Mouse (Mus musculus): ENCODE measurements around the gene Ptprc.

The Ptprc gene

GRCm38 (mm10) chr1:138029649-138030048 is 145.9 kb downstream of the Ptprc start:
- DNase-seq = no peak

DNA sequence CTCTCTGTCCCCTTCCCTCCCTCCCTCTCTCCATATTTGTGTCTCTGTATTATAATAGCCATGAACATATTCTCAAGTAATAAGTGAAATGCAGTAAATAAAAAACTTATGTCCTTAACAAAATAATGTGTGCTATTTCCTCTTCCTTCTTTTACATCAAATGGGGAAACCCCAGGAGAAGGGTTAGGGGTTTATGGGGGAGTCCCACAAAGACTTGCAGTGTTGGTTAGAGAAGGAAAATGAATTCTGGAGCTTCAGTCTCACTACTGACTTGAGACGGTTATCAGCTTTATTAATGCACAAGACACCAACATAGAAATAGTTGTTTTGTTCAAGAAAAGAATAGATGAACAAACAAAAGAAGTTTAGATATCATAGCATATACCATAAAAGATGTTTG is 150.2 kb downstream of the Ptprc start:
- DNase-seq = no peak

GRCm38 (mm10) chr1:138023601-138024000 is 151.9 kb downstream of the Ptprc start:
- DNase-seq = no peak

DNA sequence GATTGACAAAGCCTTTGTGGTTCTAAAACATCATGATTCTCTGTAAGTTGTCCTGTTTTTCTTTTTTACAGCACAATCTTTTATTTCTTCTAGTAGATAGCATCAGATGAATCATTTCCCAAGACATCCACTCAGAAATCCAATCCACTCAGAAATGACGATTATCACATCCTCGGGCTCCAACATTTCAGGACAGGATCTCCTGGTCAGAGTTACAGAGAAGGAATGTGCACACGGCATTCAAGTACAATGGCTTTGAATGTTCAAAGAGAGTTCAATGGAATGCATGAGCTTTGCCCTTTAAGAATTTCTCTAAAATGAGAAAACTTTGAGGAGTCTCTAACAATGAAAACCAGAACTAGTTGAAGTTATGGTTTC is 152.6 kb downstream of the Ptprc start:
- DNase-seq = no peak

DNA sequence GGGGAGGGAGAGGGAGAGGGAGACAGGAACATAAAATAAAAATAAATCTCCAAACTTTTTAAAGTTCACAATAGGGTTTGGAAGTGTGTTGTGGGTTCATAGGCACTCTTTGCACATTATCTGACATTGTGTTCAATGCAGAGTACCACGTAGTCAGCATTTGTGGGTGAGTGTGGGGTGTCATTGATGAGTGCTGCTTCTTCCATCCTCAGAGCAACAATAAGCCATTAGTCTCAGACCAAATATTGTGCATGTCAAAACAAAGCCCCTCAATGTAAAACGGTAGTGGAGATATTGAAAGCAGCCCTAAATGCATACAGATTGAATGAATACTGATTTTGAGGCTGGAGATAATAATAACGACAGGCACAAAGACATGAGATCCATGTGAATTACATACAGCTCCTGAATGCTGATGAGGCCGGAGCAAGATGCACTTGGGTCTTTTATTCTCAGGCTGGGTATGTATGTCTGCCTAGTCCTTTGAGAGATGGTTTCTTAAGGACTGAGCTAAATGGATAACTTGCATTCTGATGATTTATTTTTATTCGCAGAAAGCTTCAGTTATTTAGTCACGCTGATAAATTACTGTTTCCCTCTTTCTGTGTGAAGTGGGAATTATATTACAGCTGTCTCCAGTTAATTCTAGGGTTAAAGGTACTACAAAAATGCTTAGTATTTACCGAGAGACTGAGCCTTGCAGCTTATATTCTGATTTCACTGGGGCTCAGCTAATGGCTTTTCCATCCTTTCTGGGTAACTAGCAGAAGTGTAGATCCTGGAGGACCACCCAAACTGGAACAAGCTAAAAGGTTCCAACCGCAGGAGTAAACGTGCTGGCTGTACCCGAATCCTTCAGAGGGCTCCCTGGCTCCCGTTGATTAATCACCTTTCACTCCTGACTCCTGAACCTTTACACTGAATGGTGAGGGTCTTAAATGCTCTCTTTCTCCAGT is 153.3 kb downstream of the Ptprc start:
- no peak for DNase-seq
